Mouse (Mus musculus): ENCODE measurements around the gene Fam189a1. TPM values are rescaled to one million over a fixed set of nuclear protein-coding genes. Genes with fewer than 3 reads are reported as not detected.
A peak's percentile ranks its signal among the peaks of the same experiment; 100 is the strongest.

Fam189a1 gene
- total RNA-seq, 2 experiments from 2014 or later: 58.1 to 59.0 TPM

DNA sequence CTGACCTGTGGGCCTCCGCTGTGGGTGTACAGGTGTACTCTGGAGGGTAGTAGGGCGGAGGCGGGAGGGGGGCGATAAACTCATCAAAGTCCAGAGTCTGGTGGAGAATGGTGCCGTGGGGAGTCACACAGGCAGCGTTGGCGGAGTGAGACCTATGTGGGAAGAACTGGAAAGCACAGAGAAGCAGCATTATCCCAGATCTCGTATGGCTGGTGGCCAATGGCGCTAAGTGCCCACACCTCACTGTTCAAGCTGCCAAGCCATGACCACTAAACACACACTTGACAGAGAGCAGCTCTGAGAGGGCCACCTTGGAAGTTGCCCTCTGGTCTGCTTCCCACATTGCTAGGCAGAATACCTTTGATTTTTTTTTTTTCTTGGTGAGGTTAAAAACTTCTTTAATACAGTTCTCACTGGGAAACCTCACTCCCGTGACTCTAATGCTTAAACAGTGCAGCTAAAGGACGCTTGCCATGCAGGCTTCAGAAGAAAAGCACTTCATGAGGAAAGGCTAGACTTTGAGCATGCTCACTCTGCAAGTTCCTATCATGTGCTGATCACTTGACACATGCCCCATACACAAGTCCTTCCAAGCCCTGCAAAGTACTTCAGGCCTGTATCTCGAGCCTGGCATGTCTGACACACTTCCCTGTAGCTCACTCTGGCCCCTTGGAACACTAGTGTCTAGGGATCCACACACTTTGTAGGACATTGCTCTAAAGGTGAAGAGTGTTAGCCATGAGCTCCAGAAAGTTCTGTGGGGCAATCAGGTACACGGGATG lies 379.5 kb downstream of the Fam189a1 start:
- intact Hi-C loops (cut with DNase I): loop anchor here (5.0 kb wide), 2 partner anchors 140 to 155 kb away; no protein-coding TSS in a partner anchor

DNA sequence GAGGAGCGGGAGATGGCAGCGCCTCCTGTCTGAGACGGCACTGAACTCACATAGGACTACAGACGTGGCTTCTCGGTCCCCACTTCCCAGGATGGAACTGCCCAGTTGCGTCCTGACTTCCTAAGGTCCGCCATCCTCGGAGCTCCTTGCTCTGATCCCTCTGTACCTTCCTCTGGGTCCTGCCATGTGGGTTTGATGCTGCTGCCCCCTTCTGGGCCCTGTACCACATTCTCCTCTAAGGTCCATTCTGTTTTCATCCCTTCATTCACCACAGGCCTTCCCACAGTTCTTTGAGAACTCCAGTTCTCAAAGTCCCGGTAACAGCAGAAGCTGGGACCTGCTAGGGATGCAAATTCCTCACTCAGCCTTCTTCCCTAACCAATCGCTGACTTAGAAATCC lies 382.9 kb downstream of the Fam189a1 start:
- intact Hi-C loops (cut with DNase I): no loop called here
- DNase-seq (ENCODE audit: low spot score in 2 of 2): no peak

More for the DNA sequence above, 379.5 kb downstream of the Fam189a1 start:
- peak in 1 of 2 experiments; percentile 86 for DNase-seq (ENCODE audit: low spot score in 2 of 2)

DNA sequence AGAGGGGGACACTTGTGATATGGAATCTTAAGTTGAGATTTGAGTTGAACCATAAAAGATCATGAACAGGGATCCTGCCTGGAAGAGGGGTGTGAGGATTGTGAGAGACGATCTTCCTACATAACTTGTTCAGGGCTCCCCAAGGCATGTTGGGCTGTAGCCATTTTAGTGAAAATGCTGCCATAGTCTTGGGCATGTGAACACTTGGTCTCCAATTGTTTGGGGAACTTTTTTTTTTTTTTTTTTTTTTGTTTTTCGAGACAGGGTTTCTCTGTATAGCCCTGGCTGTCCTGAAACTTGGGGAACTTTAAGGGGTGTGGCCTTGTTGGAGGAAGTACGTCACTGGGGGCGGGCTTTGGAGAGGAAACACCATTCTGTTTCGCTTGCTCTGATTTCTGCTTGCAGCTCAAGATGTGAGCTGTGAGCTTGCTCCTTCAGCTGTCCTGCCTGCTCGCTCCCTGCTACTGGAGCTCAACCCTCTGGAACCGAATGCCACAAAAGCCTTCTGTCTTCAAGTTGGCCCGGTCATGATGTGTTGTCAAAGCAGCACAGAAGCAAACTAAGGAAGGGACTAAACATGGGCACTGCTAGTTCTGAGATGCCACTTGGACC lies 385.5 kb downstream of the Fam189a1 start:
- intact Hi-C loops (cut with DNase I): no loop called here
- no peak for DNase-seq (ENCODE audit: low spot score in 2 of 2)

DNA sequence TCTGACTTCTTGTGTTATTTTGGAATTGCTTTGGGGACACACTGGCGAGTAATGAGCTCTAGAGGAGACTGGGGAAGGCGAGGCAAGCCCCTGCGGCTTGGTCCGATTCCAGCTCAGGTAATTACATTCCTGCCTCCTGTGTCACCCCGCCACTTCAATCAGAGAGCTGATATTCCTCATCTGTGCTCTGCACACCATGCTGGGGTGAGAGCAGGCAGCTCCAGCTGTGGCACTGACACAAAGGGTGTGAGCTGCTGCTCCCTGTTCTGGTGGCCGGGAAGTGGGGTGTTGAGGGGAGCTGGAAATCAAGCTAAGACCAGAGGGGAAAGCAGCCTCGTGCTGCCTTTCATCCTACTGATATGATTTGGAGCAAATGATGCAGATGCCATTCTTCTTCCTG lies 386.6 kb downstream of the Fam189a1 start:
- intact Hi-C loops (cut with DNase I): no loop called here
- DNase-seq (ENCODE audit: low spot score in 2 of 2): no peak

DNA sequence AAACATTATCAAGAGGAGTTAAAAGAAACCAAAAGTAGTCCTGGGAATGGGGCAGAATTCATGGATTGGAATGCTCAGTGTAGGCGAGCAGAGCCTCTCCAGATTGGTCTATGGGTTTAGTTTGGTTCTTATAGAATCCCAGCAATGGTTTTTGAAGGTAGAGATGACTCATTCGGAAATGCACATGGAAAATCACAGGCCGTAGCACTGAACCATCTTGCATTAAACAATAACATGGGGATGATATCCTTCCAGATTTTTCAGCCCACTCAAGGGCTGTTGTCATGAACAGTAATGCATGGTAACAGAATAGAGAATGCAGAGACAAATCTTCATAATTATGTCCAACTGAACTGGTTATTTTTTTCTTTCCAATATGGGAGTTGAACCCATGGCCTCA lies 390.8 kb downstream of the Fam189a1 start:
- DNase-seq (ENCODE audit: low spot score in 2 of 2): peak in 1 of 2 experiments; percentile 58
- intact Hi-C loops (cut with DNase I): no loop called here

DNA sequence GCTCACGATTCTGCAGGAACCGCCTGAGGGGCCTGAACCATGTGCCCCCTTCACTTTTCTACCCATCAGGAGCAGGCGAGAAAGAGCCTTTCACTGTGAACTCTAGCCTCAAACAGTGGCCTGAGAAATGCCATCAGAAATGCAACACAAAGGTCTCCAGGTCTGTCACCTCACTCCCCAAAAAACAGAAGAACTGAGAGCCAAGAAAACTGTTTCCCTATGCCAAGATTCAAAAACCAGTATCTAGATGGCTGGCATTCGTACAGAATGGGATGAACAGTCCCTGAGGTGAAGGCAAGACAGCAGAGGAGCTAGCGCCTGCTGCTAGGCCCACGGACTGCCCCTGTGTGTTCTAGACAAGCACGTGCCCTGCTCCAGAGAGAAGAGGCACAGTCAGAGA lies 401.2 kb downstream of the Fam189a1 start:
- no peak for DNase-seq (ENCODE audit: low spot score in 2 of 2)
- intact Hi-C loops (cut with DNase I): no loop called here

DNA sequence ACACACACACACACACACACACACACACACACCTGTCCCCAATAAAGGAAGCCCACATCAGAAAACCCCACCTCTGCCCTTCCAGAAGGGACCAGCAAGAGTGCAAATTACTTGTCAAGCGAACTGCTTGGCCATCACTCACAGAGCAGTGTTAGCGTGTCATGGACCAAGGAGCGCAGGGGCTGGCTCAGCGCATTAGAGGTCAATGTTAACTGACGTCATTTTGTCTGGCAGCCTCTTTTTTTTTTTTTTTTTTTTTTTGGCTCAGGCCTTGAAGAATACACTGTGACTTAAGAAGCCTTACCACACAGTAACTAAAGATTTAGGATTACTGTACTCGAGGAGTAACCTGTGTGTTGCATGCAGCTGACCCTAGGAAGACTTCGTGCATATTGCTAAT lies 402.2 kb downstream of the Fam189a1 start:
- DNase-seq (ENCODE audit: low spot score in 2 of 2): no peak
- intact Hi-C loops (cut with DNase I): no loop called here

DNA sequence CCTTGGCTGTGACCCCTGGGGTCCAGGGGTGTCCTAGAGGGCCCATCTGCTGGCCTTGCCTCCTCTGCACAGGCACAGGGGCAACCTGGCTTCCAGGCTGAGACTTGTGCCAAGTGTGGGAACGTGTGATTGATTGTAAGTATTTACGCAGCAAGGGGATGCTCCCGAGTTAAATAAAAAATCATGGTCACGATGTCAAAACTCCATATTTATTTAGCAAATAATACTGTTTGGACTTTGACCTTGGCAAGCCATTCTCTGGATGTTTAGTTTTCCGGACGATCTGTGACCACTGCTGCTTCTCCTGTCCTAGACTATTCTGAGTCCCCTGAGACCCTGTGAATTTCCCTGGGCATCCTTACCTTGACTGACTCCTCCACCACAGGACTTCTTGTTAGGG lies 402.7 kb downstream of the Fam189a1 start:
- intact Hi-C loops (cut with DNase I): no loop called here
- DNase-seq (ENCODE audit: low spot score in 2 of 2): no peak

DNA sequence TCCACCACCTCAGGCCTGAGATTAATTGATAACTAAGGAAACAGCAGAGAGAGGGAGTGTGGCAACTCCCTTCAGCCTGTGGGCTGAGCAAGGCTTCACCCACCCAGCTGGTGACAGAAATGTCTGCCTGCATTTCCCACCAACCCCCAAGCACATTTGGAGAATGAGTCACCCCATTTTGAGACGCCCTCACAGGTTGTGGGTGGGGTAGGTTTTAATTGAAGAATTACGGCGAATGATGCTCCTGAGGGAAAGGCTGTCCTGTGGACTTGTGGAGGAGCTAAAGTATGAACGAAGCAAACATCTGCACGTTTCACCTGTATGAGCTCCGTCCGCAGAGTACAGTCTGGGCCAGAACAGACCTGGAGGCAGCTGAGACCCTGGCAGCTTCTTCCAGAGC lies 404.2 kb downstream of the Fam189a1 start:
- peak; percentile 57 to 90 for DNase-seq (ENCODE audit: low spot score in 2 of 2)

DNA sequence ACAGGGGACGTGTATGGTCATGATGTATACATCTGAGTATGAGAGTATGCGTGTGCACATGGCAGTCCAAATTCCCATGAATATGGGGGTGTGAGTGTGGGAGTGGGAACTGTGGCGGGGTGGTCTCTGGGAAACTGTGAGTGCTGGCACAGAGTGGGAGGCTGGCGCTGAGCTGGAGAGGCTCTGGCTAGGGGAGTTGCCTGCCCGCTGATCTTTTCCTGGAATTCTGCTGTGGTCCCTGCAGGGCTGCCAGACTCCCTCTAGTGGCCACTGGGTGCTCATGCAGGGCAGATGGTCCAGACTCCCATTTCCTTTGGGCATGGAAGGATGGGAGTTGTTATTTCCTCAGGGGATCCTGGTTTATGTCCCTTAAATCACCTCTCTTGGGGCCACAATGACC lies 404.9 kb downstream of the Fam189a1 start:
- intact Hi-C loops (cut with DNase I): loop anchor here (2.0 kb wide), 1 partner anchor 27 kb away; no protein-coding TSS in a partner anchor
- peak; percentile 68 to 86 for DNase-seq (ENCODE audit: low spot score in 2 of 2)

More for the DNA sequence above, 404.2 kb downstream of the Fam189a1 start:
- intact Hi-C loops (cut with DNase I): no loop called here

DNA sequence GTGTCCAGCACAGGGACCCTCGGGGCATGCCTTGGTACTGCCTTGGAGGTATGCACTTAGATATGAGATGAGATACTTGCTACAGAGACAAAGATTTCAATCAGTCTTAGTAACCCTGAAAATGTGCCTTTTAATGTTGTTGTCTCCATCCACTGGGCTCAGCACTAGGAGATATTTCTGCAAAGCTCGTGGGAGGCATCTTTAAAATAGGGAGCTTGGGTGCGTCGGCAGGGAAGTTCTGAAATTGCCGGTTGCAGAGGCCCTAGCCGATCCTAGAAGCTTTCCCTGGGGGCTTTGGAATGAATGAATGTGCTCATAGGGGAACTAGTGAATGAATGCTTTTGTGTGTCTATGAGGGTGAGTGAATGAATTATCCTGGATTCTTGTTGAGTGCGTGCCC lies 412.8 kb downstream of the Fam189a1 start:
- DNase-seq (ENCODE audit: low spot score in 2 of 2): peak in 1 of 2 experiments; percentile 86
- intact Hi-C loops (cut with DNase I): loop anchor here (2.0 to 10.0 kb wide), 7 partner anchors 156 to 989 kb away; partner anchors contain the start of genes Apba2, Fan1, Mcee and Mphosph10

DNA sequence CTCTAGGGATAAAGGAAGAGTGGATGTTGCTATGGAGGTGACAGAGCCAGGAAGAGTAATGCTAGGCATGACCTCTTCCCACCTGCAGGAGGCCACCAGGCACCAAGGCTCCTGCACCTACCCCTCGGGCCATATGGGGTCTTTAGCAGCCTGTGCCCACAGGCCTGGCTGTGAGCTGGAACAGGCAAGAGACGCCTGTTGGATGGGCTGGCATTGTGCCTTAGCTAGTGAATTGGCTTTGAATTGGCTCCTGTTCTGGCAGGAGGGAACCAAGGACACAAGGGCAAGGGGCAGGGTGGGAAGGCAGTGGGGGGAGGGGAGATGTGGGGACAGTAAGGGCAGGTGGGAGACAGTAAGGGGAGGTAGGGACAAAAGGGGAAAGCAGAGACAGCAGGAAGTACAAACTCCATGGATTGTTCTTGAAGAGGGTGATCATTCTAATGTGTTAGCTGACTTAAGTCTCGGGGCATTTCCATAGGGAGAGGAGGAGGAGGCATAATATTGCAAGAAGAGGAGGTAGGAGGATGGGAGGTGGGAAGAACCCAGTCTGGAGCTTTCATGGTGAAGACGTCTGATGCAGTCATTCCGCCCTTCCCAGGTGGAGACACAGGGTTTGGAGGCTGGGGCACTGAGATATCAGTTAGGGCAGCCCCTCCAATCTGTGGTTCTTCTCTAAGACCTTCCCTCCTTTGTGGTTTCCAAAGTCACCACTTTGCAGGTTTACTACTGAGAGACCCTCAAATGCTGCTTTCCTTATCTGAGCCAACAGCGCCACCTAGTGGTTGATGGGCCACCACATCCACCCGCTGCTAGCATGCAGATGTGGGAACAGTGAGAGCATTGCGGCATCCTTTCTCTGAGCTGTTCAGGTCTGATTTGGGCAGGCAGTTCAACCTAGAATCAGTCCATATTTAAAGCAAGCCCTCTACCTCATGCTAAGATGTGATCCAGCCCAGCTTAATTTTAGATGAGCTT lies 414.8 kb downstream of the Fam189a1 start:
- intact Hi-C loops (cut with DNase I): loop anchor here (2.0 to 10.0 kb wide), 7 partner anchors 154 to 987 kb away; partner anchors contain the start of genes Apba2, Fan1, Mcee and Mphosph10
- DNase-seq (ENCODE audit: low spot score in 2 of 2): peak; percentile 89 to 93

DNA sequence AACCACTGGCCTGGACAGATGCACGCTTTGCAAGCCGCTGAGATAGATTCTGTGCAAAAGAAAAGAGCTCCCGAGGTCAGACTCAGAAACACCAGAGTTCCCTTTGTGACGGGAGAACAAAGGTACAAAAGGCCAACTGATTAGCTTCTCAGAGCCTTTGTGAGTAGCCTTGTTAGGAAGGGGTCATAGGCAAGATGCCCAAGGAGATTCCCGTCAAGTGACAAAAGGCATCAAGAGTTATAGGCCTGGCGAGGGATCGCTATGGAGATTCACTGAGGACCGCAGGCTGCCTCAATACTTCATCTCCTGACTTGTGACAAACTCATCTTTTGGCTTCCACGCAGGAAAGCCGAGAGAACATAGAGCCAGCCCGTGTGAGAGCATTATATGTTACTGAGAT lies 417.2 kb downstream of the Fam189a1 start:
- no peak for DNase-seq (ENCODE audit: low spot score in 2 of 2)
- intact Hi-C loops (cut with DNase I): no loop called here

DNA sequence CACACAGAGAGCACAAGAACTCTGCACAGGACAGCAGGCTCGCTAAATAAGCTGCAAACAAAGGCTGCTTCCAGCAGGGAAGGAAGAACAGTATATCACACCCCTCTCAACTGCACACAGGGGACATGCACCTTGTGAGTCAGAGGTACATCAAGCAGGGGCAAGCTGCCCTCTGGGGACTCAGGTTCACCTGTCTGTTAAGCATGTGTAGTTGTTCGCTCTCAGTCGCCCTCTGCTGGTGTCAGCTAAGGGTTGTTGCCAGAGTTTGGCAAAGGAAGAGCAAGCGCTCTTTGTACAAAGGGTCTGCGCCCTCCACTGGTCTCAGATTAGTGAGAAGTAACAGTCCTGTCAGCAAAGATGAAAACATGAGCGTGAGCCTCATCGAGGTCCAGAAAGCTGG lies 426.6 kb downstream of the Fam189a1 start:
- DNase-seq (ENCODE audit: low spot score in 2 of 2): peak; percentile 64 to 71
- intact Hi-C loops (cut with DNase I): loop anchor here (5.0 kb wide), 2 partner anchors 97 to 147 kb away; no protein-coding TSS in a partner anchor

DNA sequence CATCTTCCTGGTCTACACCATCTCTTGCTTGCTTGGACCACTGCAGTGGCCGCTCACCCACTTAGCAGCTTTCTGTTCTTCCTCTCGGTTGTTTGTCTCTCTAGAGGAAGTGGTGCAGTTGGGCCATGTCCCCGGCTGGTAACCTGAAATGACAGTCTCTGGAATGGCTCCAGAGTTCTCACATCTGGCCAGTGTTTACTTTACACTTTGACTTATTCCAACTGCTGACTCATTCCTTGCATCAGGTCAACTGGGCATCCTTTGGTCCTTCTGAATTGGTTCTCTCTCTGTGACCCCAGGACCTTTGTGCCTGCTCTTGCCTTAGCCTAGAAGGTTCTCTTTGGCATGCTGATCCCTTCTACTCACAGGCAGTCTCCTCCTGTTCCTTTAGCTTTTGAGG lies 427.6 kb downstream of the Fam189a1 start:
- intact Hi-C loops (cut with DNase I): loop anchor here (5.0 kb wide), 2 partner anchors 97 to 147 kb away; no protein-coding TSS in a partner anchor
- DNase-seq (ENCODE audit: low spot score in 2 of 2): no peak

DNA sequence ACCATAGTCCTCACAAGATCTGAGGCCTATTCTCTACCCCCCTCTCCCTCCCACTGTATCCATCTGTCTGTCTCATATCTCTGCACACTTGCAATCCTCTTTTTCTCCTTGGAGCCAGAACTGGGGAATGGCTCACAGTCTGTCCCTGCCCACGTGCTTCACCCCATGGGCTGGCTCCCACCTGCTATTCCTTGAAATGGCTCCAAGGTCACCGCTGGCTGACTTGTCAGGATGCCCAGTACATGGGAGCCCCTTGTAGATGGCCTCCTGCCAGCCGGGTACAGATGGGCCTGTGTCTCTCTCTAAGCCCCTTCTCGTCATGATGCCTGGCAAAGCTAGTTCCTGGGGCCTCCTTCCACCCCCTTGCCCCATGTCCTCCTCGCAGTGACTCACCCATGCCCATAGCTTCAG lies 428.2 kb downstream of the Fam189a1 start:
- intact Hi-C loops (cut with DNase I): loop anchor here (5.0 kb wide), 2 partner anchors 96 to 146 kb away; no protein-coding TSS in a partner anchor
- DNase-seq (ENCODE audit: low spot score in 2 of 2): peak in 1 of 2 experiments; percentile 70

DNA sequence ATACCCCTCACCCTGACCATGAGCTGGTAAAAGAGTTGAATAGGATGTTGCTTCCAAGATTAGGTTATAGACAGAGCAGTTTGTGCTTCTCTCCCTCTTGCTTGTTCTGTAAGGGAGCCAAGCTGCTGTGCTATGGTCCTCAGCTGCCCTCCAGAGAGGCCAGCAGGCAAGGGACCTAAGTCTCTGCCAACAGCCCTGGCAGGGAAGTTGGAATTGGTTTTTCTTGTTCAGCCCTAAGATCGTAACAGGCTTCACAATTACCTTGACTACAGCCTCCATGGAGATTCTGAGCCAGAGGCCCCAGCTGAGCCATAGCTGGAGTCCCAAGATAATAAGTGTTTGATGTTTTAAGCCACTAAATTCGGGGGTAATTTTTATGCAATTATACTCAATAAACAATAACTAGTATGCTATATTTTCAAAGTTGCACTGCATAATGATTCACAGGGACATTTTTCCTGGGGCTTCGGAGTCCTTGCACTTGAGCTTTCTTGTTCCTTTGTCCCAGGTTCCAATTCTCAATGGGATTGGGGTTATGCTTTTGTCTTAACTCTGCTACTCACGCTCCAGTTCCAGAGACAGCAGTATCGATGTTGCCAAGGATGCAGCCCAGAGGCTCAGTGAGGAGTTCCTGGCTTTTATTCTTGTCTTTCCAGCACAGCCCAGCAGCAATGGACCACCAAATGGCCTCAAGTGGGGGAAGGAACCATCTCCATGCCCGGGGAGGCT lies 430.2 kb downstream of the Fam189a1 start:
- intact Hi-C loops (cut with DNase I): loop anchor here (5.0 kb wide), 2 partner anchors 94 to 144 kb away; no protein-coding TSS in a partner anchor
- DNase-seq (ENCODE audit: low spot score in 2 of 2): no peak

DNA sequence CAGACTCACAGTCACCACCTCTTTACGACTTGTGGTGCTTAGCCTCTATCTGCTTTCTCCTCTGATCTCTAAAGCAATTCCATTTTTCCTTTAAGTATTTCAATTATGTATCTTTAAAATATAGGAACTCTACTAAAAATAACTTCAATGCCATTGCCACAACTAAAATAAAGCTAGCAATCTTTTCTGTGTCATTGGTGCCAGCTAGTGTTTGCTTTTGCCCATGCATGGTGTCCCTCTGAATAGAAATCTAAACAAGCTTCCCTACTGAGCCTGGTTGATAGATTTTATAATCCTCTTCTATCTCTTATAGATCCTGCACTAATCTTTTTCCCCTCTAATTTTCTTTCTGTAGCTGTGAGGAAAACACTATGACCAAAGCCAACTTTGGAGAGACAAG lies 432.0 kb downstream of the Fam189a1 start:
- DNase-seq (ENCODE audit: low spot score in 2 of 2): no peak
- intact Hi-C loops (cut with DNase I): no loop called here

DNA sequence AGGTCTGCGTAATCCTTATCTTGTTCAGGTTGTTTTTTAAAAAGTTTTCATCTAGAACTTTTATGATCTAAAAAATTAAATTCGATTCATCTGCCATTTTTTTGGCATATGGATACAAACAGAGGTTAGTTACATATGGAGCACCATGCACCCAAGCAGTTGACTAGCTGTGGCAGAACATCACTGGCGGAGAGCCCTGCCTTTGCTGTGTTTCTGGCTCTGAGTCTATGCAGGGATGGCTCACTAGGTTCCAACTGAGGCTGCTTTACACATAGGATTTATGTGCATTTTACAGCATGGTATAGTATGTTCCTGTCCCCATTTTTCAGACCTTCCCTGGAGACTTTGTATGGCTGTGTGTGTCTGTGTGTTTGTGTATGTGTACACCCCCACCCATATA lies 433.1 kb downstream of the Fam189a1 start:
- peak in 1 of 2 experiments; percentile 55 for DNase-seq (ENCODE audit: low spot score in 2 of 2)
- intact Hi-C loops (cut with DNase I): no loop called here
